Mouse (Mus musculus) embryonic facial prominence, embryonic 14.5 days (tissue): ENCODE results near the gene Abhd14a. TPM values are rescaled to one million over a fixed set of nuclear protein-coding genes. Genes with fewer than 3 reads are reported as not detected.

Source experiments
- ATAC-seq: fragments of 200-750 bp; cut with Nextera tagmentation; 2 replicates; pipeline ENCODE4 v1.8.0; 2017; ENCODE audit warnings: low read depth, moderate number of reproducible peaks, moderate TSS enrichment
- DNase-seq: peaks from one replicate; pipeline ENCODE4 v3.0.0-alpha.2; 2015; ENCODE audit warnings: low spot score
- H3K27ac ChIP-seq: fragments of 300-500 bp; sonication (generic); replicated peaks from 2 replicates; pipeline ENCODE4 v1.5.1; 2014; ENCODE audit warnings: low read depth, mild to moderate bottlenecking, low read length, moderate library complexity
- H3K27me3 ChIP-seq: fragments of 300-500 bp; sonication (generic); replicated peaks from 2 replicates; pipeline ENCODE4 v1.6.1; 2014; ENCODE audit warnings: low read length; ENCODE audit not compliant: control insufficient read depth, insufficient read depth
- H3K36me3 ChIP-seq: fragments of 300-500 bp; sonication (generic); 2 replicates; pipeline ENCODE4 v1.6.1; 2014; ENCODE audit warnings: low read length, mixed read lengths; ENCODE audit not compliant: control insufficient read depth, insufficient read depth
- H3K4me1 ChIP-seq: fragments of 300-500 bp; sonication (generic); 2 replicates; pipeline ENCODE4 v1.6.1; 2014; ENCODE audit warnings: antibody characterized with exemption, low read length; ENCODE audit not compliant: control insufficient read depth, insufficient read depth
- H3K4me2 ChIP-seq: fragments of 300-500 bp; sonication (generic); 2 replicates; pipeline ENCODE4 v1.6.1; 2014; ENCODE audit warnings: low read depth, mild to moderate bottlenecking, low read length, moderate library complexity, mixed read lengths
- H3K4me3 ChIP-seq: fragments of 300-500 bp; sonication (generic); 2 replicates; pipeline ENCODE4 v1.5.1; 2014; ENCODE audit warnings: low read depth, mild to moderate bottlenecking, low read length
- H3K9ac ChIP-seq: fragments of 300-500 bp; sonication (generic); 2 replicates; pipeline ENCODE4 v1.6.1; 2014; ENCODE audit warnings: low read depth, mild to moderate bottlenecking, low read length, moderate library complexity, mixed read lengths
- H3K9me3 ChIP-seq: fragments of 300-500 bp; sonication (generic); 2 replicates; pipeline ENCODE4 v1.6.1; 2016; ENCODE audit warnings: low read length; ENCODE audit not compliant: control insufficient read depth
- WGBS: fragments of 180-500 bp; shearing (Covaris S2); extraction: QIAGEN DNeasy Blood & Tissue Kit; methylation state at CpG from one replicate; pipeline ENCODE4 v1.1.7; 2014; 5-methylcytosine and 5-hydroxymethylcytosine counted together
- polyA plus RNA-seq: library from polyadenylated mRNA; unstranded; fragments of >200 nt; fragmentation: Nextera tagmentation; extraction: Ambion mirVana; gene quantifications from 2 replicates; pipeline ENCODE4 v1.2.1, GENCODE M21; 2014

Gene Abhd14a
- polyA plus RNA-seq, 1 experiment from 2014 or later = 60.9 TPM

DNA sequence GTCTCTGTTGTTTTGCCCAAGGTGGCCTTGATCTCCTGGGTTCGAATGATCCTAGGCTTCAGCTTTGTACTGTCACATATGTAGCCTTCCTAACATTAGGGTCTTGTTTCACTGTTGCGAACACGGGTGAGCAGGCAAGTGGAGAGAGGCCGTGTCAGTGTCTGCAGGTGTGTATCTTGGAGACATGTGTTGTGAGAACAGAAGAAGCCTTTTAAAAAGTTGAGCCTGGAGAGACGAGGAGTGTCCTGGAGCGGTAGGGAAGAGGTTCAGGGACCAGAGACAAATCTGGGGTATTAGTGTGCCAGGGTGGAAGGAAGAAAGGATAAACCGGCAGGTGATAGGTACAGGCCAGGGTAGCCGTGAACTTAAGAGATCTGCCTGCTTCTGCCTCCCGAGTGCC lies 30.6 kb upstream of the Abhd14a start:
- no peak for ATAC-seq
- Histone ChIP-seq H3K9me3 (no peaks in the 10 kb centered on the region), H3K4me1 (peaks cover 5% of the 10 kb centered on the region), H3K27me3 (no peaks in the 10 kb centered on the region), H3K9ac (peak overlapping the region; percentile 72), H3K36me3 (peaks cover 30% of the 10 kb centered on the region), H3K27ac (no peak overlapping the region), H3K4me3 (peak overlapping the region; percentile 74), H3K4me2 (peak overlapping the region; percentile 92)
- no peak for DNase-seq
- WGBS = 75% methylated on average over 9 of the region's 9 CpGs

- no peak overlapping the region for H3K27ac ChIP-seq
- H3K27me3 ChIP-seq = no peaks in the 10 kb centered on the region
- H3K9me3 ChIP-seq = no peaks in the 10 kb centered on the region
- H3K9ac ChIP-seq = peak overlapping the region; percentile 72
- 3% methylated on average over 16 of the region's 16 CpGs for WGBS
- peaks cover 5% of the 10 kb centered on the region for H3K4me1 ChIP-seq
- peaks cover 26% of the 10 kb centered on the region for H3K36me3 ChIP-seq
- ATAC-seq = no peak
- peak overlapping the region; percentile 92 for H3K4me2 ChIP-seq
- DNase-seq = no peak
- peak overlapping the region; percentile 74 for H3K4me3 ChIP-seq
Measured at GRCm38 (mm10) chr9:106477649-106478048, 30.2 kb upstream of the Abhd14a start.

GRCm38 (mm10) chr9:106476924-106477484 lies 29.5 kb upstream of the Abhd14a start, which contains the start of gene Parp3:
Gene Parp3 (minus strand): TSS chr9:106476949.
- Histone ChIP-seq H3K27me3 (no peaks in the 10 kb centered on the region), H3K36me3 (peaks cover 23% of the 10 kb centered on the region; the same call in 1 of the 2 replicates), H3K4me2 (peak within 1 kb of the TSS; percentile 92), H3K4me1 (peaks cover 8% of the 10 kb centered on the region), H3K27ac (peak within 1 kb of the TSS; percentile 76), H3K9ac (peak within 1 kb of the TSS; percentile 72), H3K9me3 (no peaks in the 10 kb centered on the region), H3K4me3 (peak within 1 kb of the TSS; percentile 74)
- peak; percentile 100 for DNase-seq
- under 1% methylated on average over 38 of the region's 41 CpGs for WGBS
- ATAC-seq = peak; percentile 98

DNA sequence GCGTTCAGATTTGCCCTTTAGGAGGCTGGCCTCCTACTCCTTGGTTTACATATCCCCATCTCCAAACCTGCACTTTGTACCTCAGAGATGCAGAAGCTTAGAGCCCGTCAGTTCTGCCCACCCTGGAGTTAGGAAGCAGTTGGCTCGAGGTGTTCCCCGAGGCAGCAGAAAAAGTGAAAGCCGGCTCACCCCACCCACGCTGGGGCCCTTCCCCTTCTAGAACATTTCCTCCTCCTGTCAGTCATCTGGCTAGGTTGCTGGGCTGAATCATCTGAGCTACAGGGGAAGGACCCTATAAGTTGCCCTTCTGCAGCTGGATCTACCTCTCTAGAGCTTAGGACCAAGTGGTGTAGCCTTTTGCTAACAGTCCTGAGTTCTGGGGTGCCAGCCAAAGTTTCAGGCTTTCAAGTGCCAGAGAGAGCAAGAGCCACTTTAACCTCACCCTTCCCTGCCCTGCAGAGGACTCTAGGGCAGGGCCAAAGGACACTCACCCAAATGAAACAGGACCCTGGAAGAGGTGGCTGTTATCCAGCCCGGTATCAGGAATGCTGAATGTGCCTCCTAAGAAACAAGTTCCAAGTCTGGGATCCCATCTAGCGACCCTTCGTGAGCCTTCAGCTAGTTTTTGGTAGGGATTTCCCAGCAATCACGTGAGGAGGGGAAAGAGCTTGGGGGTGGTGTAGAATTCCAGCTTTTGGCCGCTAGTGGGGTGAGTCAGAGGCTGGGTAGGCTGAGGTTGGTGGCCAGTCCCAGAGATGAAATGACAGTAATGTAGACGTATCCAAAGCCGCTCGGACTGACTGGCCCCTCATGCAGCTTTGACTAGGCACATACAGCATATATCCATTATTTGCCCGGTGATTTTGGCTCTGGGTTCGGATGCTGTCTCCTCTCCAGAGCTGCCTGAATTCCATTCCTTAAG lies 28.8 kb upstream of the Abhd14a start:
- Histone ChIP-seq H3K36me3 (0 out of 2 replicates have a peak, but pooled peaks cover 16% of the 10 kb centered on the region), H3K4me1 (peaks cover 10% of the 10 kb centered on the region), H3K27me3 (no peaks in the 10 kb centered on the region), H3K27ac (peak overlapping the region; percentile 76), H3K9me3 (no peaks in the 10 kb centered on the region), H3K4me3 (peak overlapping the region; percentile 74), H3K4me2 (peak overlapping the region; percentile 92), H3K9ac (peak overlapping the region; percentile 39)
- ATAC-seq (peak; percentile 42), DNase-seq (peak; percentile 77)
- WGBS = 21% methylated on average over 16 of the region's 16 CpGs

DNA sequence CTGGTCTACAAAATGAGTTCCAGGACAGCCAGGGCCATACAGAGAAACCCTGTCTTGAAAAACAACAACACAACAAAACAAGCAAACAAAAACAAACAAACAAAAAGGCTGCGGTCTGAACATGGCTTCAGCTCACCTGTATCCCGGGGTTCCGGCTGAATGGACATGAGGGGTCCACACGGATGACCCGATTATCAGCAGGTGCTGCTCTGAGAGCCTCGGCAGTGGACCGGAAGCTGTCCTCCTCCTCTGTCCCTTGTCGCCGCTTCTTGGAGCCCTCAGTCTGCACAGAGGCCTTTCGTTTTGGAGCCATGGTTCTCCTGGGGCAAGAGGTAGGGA lies 28.2 kb upstream of the Abhd14a start, which contains the start of gene Rrp9:
Rrp9 (plus strand) TSS at position 301 of the 339 bp plus-strand sequence.
- no peak for DNase-seq
- Histone ChIP-seq H3K4me1 (peaks cover 10% of the 10 kb centered on the region), H3K9me3 (no peaks in the 10 kb centered on the region), H3K9ac (peak within 1 kb of the TSS; percentile 39), H3K27ac (peak within 1 kb of the TSS; percentile 76), H3K27me3 (no peaks in the 10 kb centered on the region), H3K4me3 (peak within 1 kb of the TSS; percentile 74), H3K4me2 (peak within 1 kb of the TSS; percentile 92), H3K36me3 (0 out of 2 replicates have a peak, but pooled peaks cover 10% of the 10 kb centered on the region)
- no peak for ATAC-seq
- WGBS = 86% methylated on average over 10 of the region's 10 CpGs

GRCm38 (mm10) chr9:106475046-106475445 lies 27.6 kb upstream of the Abhd14a start:
- H3K4me1 ChIP-seq = peaks cover 10% of the 10 kb centered on the region
- H3K27me3 ChIP-seq = no peaks in the 10 kb centered on the region
- 0 out of 2 replicates have a peak, but pooled peaks cover 8% of the 10 kb centered on the region for H3K36me3 ChIP-seq
- no peak for ATAC-seq
- H3K9ac ChIP-seq = 0 out of 2 replicates have a peak overlapping the region, but pooled peaks have one; percentile 25
- no peak overlapping the region for H3K4me3 ChIP-seq
- no peak overlapping the region; the same call in 1 of the 2 replicates for H3K4me2 ChIP-seq
- no peak overlapping the region for H3K27ac ChIP-seq
- no peak for DNase-seq
- WGBS = 63% methylated on average over 7 of the region's 7 CpGs
- H3K9me3 ChIP-seq = no peaks in the 10 kb centered on the region

GRCm38 (mm10) chr9:106474456-106474855 lies 27.0 kb upstream of the Abhd14a start:
- 0 out of 2 replicates have a peak, but pooled peaks have one; percentile 5 for ATAC-seq
- H3K4me2 ChIP-seq = peak overlapping the region; percentile 26
- H3K9me3 ChIP-seq = no peaks in the 10 kb centered on the region
- peak; percentile 60 for DNase-seq
- no peak overlapping the region for H3K27ac ChIP-seq
- no peak overlapping the region for H3K4me3 ChIP-seq
- H3K27me3 ChIP-seq = no peaks in the 10 kb centered on the region
- peaks cover 10% of the 10 kb centered on the region for H3K4me1 ChIP-seq
- 0 out of 2 replicates have a peak, but pooled peaks cover 2% of the 10 kb centered on the region for H3K36me3 ChIP-seq
- 2% methylated on average over 6 of the region's 6 CpGs for WGBS
- peak overlapping the region; percentile 34; the same call in 1 of the 2 replicates for H3K9ac ChIP-seq

DNA sequence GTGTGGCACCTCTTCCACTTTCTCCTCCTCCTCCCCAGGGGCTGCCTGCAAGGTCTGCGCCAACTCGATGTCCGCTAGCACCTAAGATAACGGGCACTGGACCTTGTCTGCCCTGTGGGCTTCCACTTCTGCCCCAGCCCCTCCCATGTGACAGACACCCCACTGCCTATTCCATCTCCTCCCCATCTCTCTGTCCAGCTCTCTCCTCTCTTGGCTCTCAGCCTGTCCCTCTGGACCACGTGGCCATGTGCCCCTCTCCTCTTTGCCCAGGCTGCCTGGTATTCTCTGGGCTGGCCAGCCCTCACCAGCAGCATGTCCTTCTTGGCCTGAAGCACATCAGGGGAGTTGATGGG lies 26.3 kb upstream of the Abhd14a start:
- Histone ChIP-seq H3K4me2 (no peak overlapping the region), H3K4me3 (no peak overlapping the region), H3K27me3 (no peaks in the 10 kb centered on the region), H3K9ac (no peak overlapping the region), H3K9me3 (no peaks in the 10 kb centered on the region), H3K36me3 (no peaks in the 10 kb centered on the region), H3K27ac (no peak overlapping the region), H3K4me1 (peaks cover 10% of the 10 kb centered on the region)
- WGBS = 78% methylated on average over 5 of the region's 5 CpGs
- ATAC-seq (no peak), DNase-seq (no peak)
